Mouse (Mus musculus) ES-Bruce4 (cell line): ENCODE data around the gene Eef2kmt.

Experiments used
- CTCF ChIP-seq: IDR thresholded peaks from one replicate; pipeline ENCODE4 v1.8.1; 2011; ENCODE audit warnings: low read depth, low read length
- EP300 ChIP-seq: IDR thresholded peaks from 2 replicates; pipeline ENCODE4 v1.6.1; 2011; ENCODE audit warnings: low read depth, low read length; ENCODE audit not compliant: insufficient read depth
- POLR2A ChIP-seq: IDR thresholded peaks from one replicate; pipeline ENCODE4 v1.8.1; 2011; ENCODE audit warnings: low read length; ENCODE audit not compliant: insufficient read depth

- TF ChIP-seq EP300 (no peak), CTCF (no peak), POLR2A (no peak)
Measured at GRCm38 (mm10) chr16:5279571-5280222, 23.9 kb upstream of the Eef2kmt start.
